Mouse (Mus musculus) limb, embryonic 13.5 days (tissue): ENCODE data around the gene BC048562. TPM values are rescaled to one million over a fixed set of nuclear protein-coding genes. Genes with fewer than 3 reads are reported as not detected.
A peak's percentile ranks its signal among the peaks of the same experiment; 100 is the strongest.

Experiments used
- ATAC-seq: fragments of 200-750 bp; cut with Nextera tagmentation; 2 replicates; pipeline ENCODE4 v1.8.0; 2017; ENCODE audit warnings: low read depth, moderate number of reproducible peaks, moderate TSS enrichment; ENCODE audit not compliant: low FRiP score
- H3K27ac ChIP-seq: fragments of 300-500 bp; sonication (generic); 2 replicates; pipeline ENCODE4 v1.5.1; 2015; ENCODE audit warnings: inconsistent platforms, mild to moderate bottlenecking, moderate library complexity
- H3K27me3 ChIP-seq: fragments of 300-500 bp; sonication (generic); 2 replicates; pipeline ENCODE4 v1.6.1; 2015; ENCODE audit warnings: mild to moderate bottlenecking, inconsistent platforms
- H3K36me3 ChIP-seq: fragments of 300-500 bp; sonication (generic); 2 replicates; pipeline ENCODE4 v1.6.1; 2015; ENCODE audit warnings: inconsistent platforms, mild to moderate bottlenecking, moderate library complexity
- H3K4me1 ChIP-seq: fragments of 300-500 bp; sonication (generic); 2 replicates; pipeline ENCODE4 v1.6.1; 2015; ENCODE audit warnings: inconsistent platforms
- H3K4me2 ChIP-seq: fragments of 300-500 bp; sonication (generic); replicated peaks from 2 replicates; pipeline ENCODE4 v1.6.1; 2015; ENCODE audit warnings: inconsistent platforms, mild to moderate bottlenecking, moderate library complexity
- H3K4me3 ChIP-seq: fragments of 300-500 bp; sonication (generic); 2 replicates; pipeline ENCODE4 v1.5.1; 2015; ENCODE audit warnings: moderate library complexity, mild to moderate bottlenecking, inconsistent platforms
- H3K9ac ChIP-seq: fragments of 300-500 bp; sonication (generic); 2 replicates; pipeline ENCODE4 v1.6.1; 2015; ENCODE audit warnings: mild to moderate bottlenecking, inconsistent platforms
- H3K9me3 ChIP-seq: fragments of 300-500 bp; sonication (generic); 2 replicates; pipeline ENCODE4 v1.6.1; 2016; ENCODE audit warnings: inconsistent platforms
- WGBS: fragments of 180-500 bp; shearing (Covaris S2); methylation state at CpG from one replicate; pipeline ENCODE4 v1.1.7; 2015; 5-methylcytosine and 5-hydroxymethylcytosine counted together
- polyA plus RNA-seq: library from polyadenylated mRNA; unstranded; fragments of >200 nt; fragmentation: Nextera tagmentation; extraction: Ambion mirVana; gene quantifications from 2 replicates; pipeline ENCODE4 v1.2.1, GENCODE M21; 2015

Gene BC048562
- polyA plus RNA-seq, result not detected in 2 replicates

- 77% methylated on average over 3 of the region's 3 CpGs for WGBS
- no peaks in the 10 kb centered on the region for H3K27me3 ChIP-seq
- no peak within 1 kb of the TSS for H3K27ac ChIP-seq
These were observed at the start of gene BC048562 for GRCm38 (mm10) chr9:108436182-108436581. TSS of gene BC048562 (plus strand) at chr9:108436482.

GRCm38 (mm10) chr9:108386816-108387215 is 49.5 kb upstream of the BC048562 start:
- 91% methylated on average over 4 of the region's 4 CpGs for WGBS
- Histone ChIP-seq H3K4me2 (no peak overlapping the region), H3K4me3 (no peak overlapping the region), H3K4me1 (no peaks in the 10 kb centered on the region), H3K9me3 (no peaks in the 10 kb centered on the region), H3K36me3 (peaks cover 92% of the 10 kb centered on the region), H3K9ac (no peak overlapping the region), H3K27ac (no peak overlapping the region), H3K27me3 (no peaks in the 10 kb centered on the region)
- no peak for ATAC-seq

More at GRCm38 (mm10) chr9:108436182-108436581, at the start of gene BC048562:
- no peak within 1 kb of the TSS for H3K4me2 ChIP-seq
- peak within 1 kb of the TSS; percentile 25; the same call in 1 of the 2 replicates for H3K9ac ChIP-seq
- H3K4me1 ChIP-seq, result peaks cover 4% of the 10 kb centered on the region; the same call in 1 of the 2 replicates
- H3K9me3 ChIP-seq, result no peaks in the 10 kb centered on the region
- no peak within 1 kb of the TSS for H3K4me3 ChIP-seq
- H3K36me3 ChIP-seq, result no peaks in the 10 kb centered on the region
- ATAC-seq, result no peak

- ATAC-seq, result no peak
- Histone ChIP-seq H3K4me2 (no peak overlapping the region), H3K4me1 (no peaks in the 10 kb centered on the region), H3K9ac (no peak overlapping the region), H3K36me3 (peaks cover 92% of the 10 kb centered on the region), H3K27me3 (no peaks in the 10 kb centered on the region), H3K4me3 (no peak overlapping the region), H3K9me3 (no peaks in the 10 kb centered on the region), H3K27ac (no peak overlapping the region)
- WGBS, result 86% methylated on average over 10 of the region's 10 CpGs
These were observed 47.7 kb upstream of the BC048562 start for GRCm38 (mm10) chr9:108388601-108389000.

GRCm38 (mm10) chr9:108389220-108389619 is 47.1 kb upstream of the BC048562 start:
- H3K4me2 ChIP-seq, result no peak overlapping the region
- H3K4me1 ChIP-seq, result no peaks in the 10 kb centered on the region
- H3K36me3 ChIP-seq, result peaks cover 92% of the 10 kb centered on the region
- WGBS, result 84% methylated on average over 6 of the region's 6 CpGs
- no peak overlapping the region for H3K27ac ChIP-seq
- H3K9ac ChIP-seq, result no peak overlapping the region
- H3K27me3 ChIP-seq, result no peaks in the 10 kb centered on the region
- no peak overlapping the region for H3K4me3 ChIP-seq
- no peaks in the 10 kb centered on the region for H3K9me3 ChIP-seq
- ATAC-seq, result no peak

GRCm38 (mm10) chr9:108392676-108393075 is 43.6 kb upstream of the BC048562 start, which contains the start of gene 1700102P08Rik:
TSS of gene 1700102P08Rik (plus strand) at chr9:108392805.
- H3K27ac ChIP-seq, result no peak within 1 kb of the TSS
- no peak within 1 kb of the TSS for H3K4me3 ChIP-seq
- H3K27me3 ChIP-seq, result no peaks in the 10 kb centered on the region
- H3K36me3 ChIP-seq, result peaks cover 64% of the 10 kb centered on the region
- WGBS, result 72% methylated on average over 18 of the region's 18 CpGs
- H3K4me1 ChIP-seq, result no peaks in the 10 kb centered on the region
- H3K4me2 ChIP-seq, result no peak within 1 kb of the TSS
- no peaks in the 10 kb centered on the region for H3K9me3 ChIP-seq
- H3K9ac ChIP-seq, result no peak within 1 kb of the TSS
- no peak for ATAC-seq

- Histone ChIP-seq H3K4me3 (no peak overlapping the region), H3K36me3 (peaks cover 49% of the 10 kb centered on the region), H3K4me1 (no peaks in the 10 kb centered on the region), H3K27me3 (no peaks in the 10 kb centered on the region), H3K27ac (no peak overlapping the region), H3K9ac (no peak overlapping the region), H3K9me3 (no peaks in the 10 kb centered on the region), H3K4me2 (no peak overlapping the region)
- WGBS, result 93% methylated on average over 6 of the region's 6 CpGs
- ATAC-seq, result no peak
These were observed 42.1 kb upstream of the BC048562 start for GRCm38 (mm10) chr9:108394191-108394590.

- 92% methylated on average over 1 of the region's 1 CpGs for WGBS
- Histone ChIP-seq H3K4me2 (no peak overlapping the region), H3K36me3 (peaks cover 39% of the 10 kb centered on the region), H3K27me3 (no peaks in the 10 kb centered on the region), H3K4me1 (no peaks in the 10 kb centered on the region), H3K27ac (no peak overlapping the region), H3K9me3 (no peaks in the 10 kb centered on the region), H3K9ac (no peak overlapping the region), H3K4me3 (no peak overlapping the region)
- no peak for ATAC-seq
These were observed 40.9 kb upstream of the BC048562 start for GRCm38 (mm10) chr9:108395427-108395826.

- Histone ChIP-seq H3K4me1 (0 out of 2 replicates have a peak, but pooled peaks cover 2% of the 10 kb centered on the region), H3K27ac (no peak overlapping the region), H3K27me3 (no peaks in the 10 kb centered on the region), H3K9ac (no peak overlapping the region), H3K36me3 (peaks cover 13% of the 10 kb centered on the region), H3K4me3 (no peak overlapping the region), H3K9me3 (no peaks in the 10 kb centered on the region), H3K4me2 (no peak overlapping the region)
- 83% methylated on average over 3 of the region's 3 CpGs for WGBS
- no peak for ATAC-seq
These were observed 38.0 kb upstream of the BC048562 start for GRCm38 (mm10) chr9:108398324-108398723.

- 76% methylated on average over 7 of the region's 7 CpGs for WGBS
- no peak for ATAC-seq
These were observed 34.9 kb upstream of the BC048562 start for GRCm38 (mm10) chr9:108401186-108401960.

GRCm38 (mm10) chr9:108403081-108403480 is 33.2 kb upstream of the BC048562 start:
- no peak overlapping the region for H3K4me3 ChIP-seq
- 89% methylated on average over 4 of the region's 4 CpGs for WGBS
- H3K4me2 ChIP-seq, result no peak overlapping the region
- no peaks in the 10 kb centered on the region for H3K27me3 ChIP-seq
- H3K36me3 ChIP-seq, result no peaks in the 10 kb centered on the region
- no peak overlapping the region for H3K9ac ChIP-seq
- ATAC-seq, result no peak
- H3K27ac ChIP-seq, result no peak overlapping the region
- no peaks in the 10 kb centered on the region for H3K9me3 ChIP-seq
- 0 out of 2 replicates have a peak, but pooled peaks cover 2% of the 10 kb centered on the region for H3K4me1 ChIP-seq

More at GRCm38 (mm10) chr9:108401186-108401960, 34.9 kb upstream of the BC048562 start:
- Histone ChIP-seq H3K4me1 (0 out of 2 replicates have a peak, but pooled peaks cover 2% of the 10 kb centered on the region), H3K4me3 (no peak overlapping the region), H3K36me3 (no peaks in the 10 kb centered on the region), H3K9ac (no peak overlapping the region), H3K27me3 (no peaks in the 10 kb centered on the region), H3K27ac (no peak overlapping the region; the same call in 1 of the 2 replicates), H3K9me3 (no peaks in the 10 kb centered on the region), H3K4me2 (no peak overlapping the region)

- Histone ChIP-seq H3K9me3 (no peaks in the 10 kb centered on the region), H3K27me3 (no peaks in the 10 kb centered on the region), H3K4me2 (no peak overlapping the region), H3K36me3 (no peaks in the 10 kb centered on the region), H3K4me1 (0 out of 2 replicates have a peak, but pooled peaks cover 2% of the 10 kb centered on the region), H3K9ac (no peak overlapping the region), H3K27ac (no peak overlapping the region), H3K4me3 (no peak overlapping the region)
- no peak for ATAC-seq
- WGBS, result 87% methylated on average over 8 of the region's 8 CpGs
These were observed 31.8 kb upstream of the BC048562 start for GRCm38 (mm10) chr9:108404451-108404850.

- no peak for ATAC-seq
- Histone ChIP-seq H3K27ac (no peak overlapping the region), H3K4me2 (no peak overlapping the region), H3K4me1 (no peaks in the 10 kb centered on the region), H3K9ac (no peak overlapping the region), H3K36me3 (no peaks in the 10 kb centered on the region), H3K27me3 (no peaks in the 10 kb centered on the region), H3K4me3 (no peak overlapping the region), H3K9me3 (no peaks in the 10 kb centered on the region)
- 89% methylated on average over 4 of the region's 4 CpGs for WGBS
These were observed 26.7 kb upstream of the BC048562 start for GRCm38 (mm10) chr9:108409535-108409934.
